Mouse (Mus musculus) hindbrain, embryonic 13.5 days (tissue): ENCODE measurements around the gene Gm20388. TPM values are rescaled to one million over a fixed set of nuclear protein-coding genes. Genes with fewer than 3 reads are reported as not detected.

ENCODE experiments used
- ATAC-seq: fragments of 200-750 bp; cut with Nextera tagmentation; 2 replicates; pipeline ENCODE4 v1.8.0; 2017; ENCODE audit warnings: moderate TSS enrichment; ENCODE audit not compliant: low FRiP score
- H3K27ac ChIP-seq: fragments of 300-500 bp; sonication (generic); 2 replicates; pipeline ENCODE4 v1.5.1; 2015; ENCODE audit warnings: inconsistent platforms, mild to moderate bottlenecking, moderate library complexity
- H3K27me3 ChIP-seq: fragments of 300-500 bp; sonication (generic); 2 replicates; pipeline ENCODE4 v1.6.1; 2015; ENCODE audit warnings: mild to moderate bottlenecking, inconsistent platforms
- H3K36me3 ChIP-seq: fragments of 300-500 bp; sonication (generic); 2 replicates; pipeline ENCODE4 v1.6.1; 2015; ENCODE audit warnings: mild to moderate bottlenecking, inconsistent platforms
- H3K4me1 ChIP-seq: fragments of 300-500 bp; sonication (generic); replicated peaks from 2 replicates; pipeline ENCODE4 v1.6.1; 2015; ENCODE audit warnings: inconsistent platforms
- H3K4me2 ChIP-seq: fragments of 300-500 bp; sonication (generic); 2 replicates; pipeline ENCODE4 v1.6.1; 2015; ENCODE audit warnings: inconsistent platforms, mild to moderate bottlenecking, moderate library complexity
- H3K4me3 ChIP-seq: fragments of 300-500 bp; sonication (generic); 2 replicates; pipeline ENCODE4 v1.5.1; 2015; ENCODE audit warnings: mild to moderate bottlenecking, inconsistent platforms
- H3K9ac ChIP-seq: fragments of 300-500 bp; sonication (generic); 2 replicates; pipeline ENCODE4 v1.6.1; 2015; ENCODE audit warnings: mild to moderate bottlenecking, inconsistent platforms
- H3K9me3 ChIP-seq: fragments of 300-500 bp; sonication (generic); 2 replicates; pipeline ENCODE4 v1.6.1; 2016; ENCODE audit warnings: inconsistent platforms
- WGBS: fragments of 180-500 bp; shearing (Covaris S2); methylation state at CpG from one replicate; pipeline ENCODE4 v1.1.7; 2015; 5-methylcytosine and 5-hydroxymethylcytosine counted together
- polyA plus RNA-seq: library from polyadenylated mRNA; unstranded; fragments of >200 nt; fragmentation: Nextera tagmentation; extraction: Ambion mirVana; gene quantifications from 2 replicates; pipeline ENCODE4 v1.2.1, GENCODE M21; 2015

Gene Gm20388
- polyA plus RNA-seq, 1 experiment from 2014 or later: 1.9 TPM

- Histone ChIP-seq H3K4me3 (no peak overlapping the region), H3K4me2 (peak overlapping the region; percentile 58), H3K9me3 (no peaks in the 10 kb centered on the region), H3K36me3 (peaks cover 10% of the 10 kb centered on the region; the same call in 1 of the 2 replicates), H3K4me1 (peaks cover 100% of the 10 kb centered on the region), H3K27me3 (no peaks in the 10 kb centered on the region), H3K9ac (peak overlapping the region; percentile 68), H3K27ac (peak overlapping the region; percentile 95)
- no peak for ATAC-seq
- 15% methylated on average over 12 of the region's 12 CpGs for WGBS
Measured at GRCm38 (mm10) chr8:120550430-120550829, 639.8 kb downstream of the Gm20388 start.

- H3K4me3 ChIP-seq: no peak overlapping the region
- H3K9me3 ChIP-seq: no peaks in the 10 kb centered on the region
- ATAC-seq: no peak
- H3K27me3 ChIP-seq: no peaks in the 10 kb centered on the region
- H3K36me3 ChIP-seq: peaks cover 10% of the 10 kb centered on the region; the same call in 1 of the 2 replicates
- H3K4me1 ChIP-seq: peaks cover 100% of the 10 kb centered on the region
- H3K9ac ChIP-seq: peak overlapping the region; percentile 68
- WGBS: 64% methylated on average over 11 of the region's 11 CpGs
- peak overlapping the region; percentile 95 for H3K27ac ChIP-seq
- peak overlapping the region; percentile 58 for H3K4me2 ChIP-seq
Measured at GRCm38 (mm10) chr8:120550937-120551676, 640.5 kb downstream of the Gm20388 start.

- Histone ChIP-seq H3K27me3 (no peaks in the 10 kb centered on the region), H3K4me2 (no peak overlapping the region), H3K27ac (peak overlapping the region; percentile 95), H3K4me1 (peaks cover 100% of the 10 kb centered on the region), H3K36me3 (peaks cover 10% of the 10 kb centered on the region; the same call in 1 of the 2 replicates), H3K4me3 (no peak overlapping the region), H3K9me3 (no peaks in the 10 kb centered on the region), H3K9ac (no peak overlapping the region; the same call in 1 of the 2 replicates)
- ATAC-seq: no peak
- 89% methylated on average over 3 of the region's 3 CpGs for WGBS
Measured at GRCm38 (mm10) chr8:120551677-120551980, 641.0 kb downstream of the Gm20388 start.

DNA sequence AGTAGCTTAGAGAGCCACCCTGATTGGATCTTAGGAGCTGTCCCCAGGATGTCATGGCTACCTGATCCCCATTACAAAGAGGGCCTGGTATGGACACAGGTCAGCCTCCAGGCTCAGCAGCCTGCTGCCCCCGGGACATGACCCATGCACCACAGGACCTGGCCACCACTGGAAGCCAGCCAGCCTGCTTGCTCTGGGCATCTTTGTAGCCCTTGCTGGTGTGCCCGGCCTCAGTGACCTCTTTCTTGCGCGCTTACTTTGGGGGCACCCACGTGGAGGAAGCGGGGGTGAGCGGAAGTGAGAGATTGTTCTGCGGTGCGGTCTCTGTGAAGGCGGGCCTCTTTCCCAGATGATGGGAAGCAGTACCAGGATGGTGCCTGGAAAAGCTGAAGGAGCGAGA, 641.9 kb downstream of the Gm20388 start:
- H3K4me2 ChIP-seq: no peak overlapping the region

GRCm38 (mm10) chr8:120553441-120554123, 642.9 kb downstream of the Gm20388 start:
- H3K9ac ChIP-seq: no peak overlapping the region
- peak overlapping the region; percentile 8; the same call in 1 of the 2 replicates for H3K27ac ChIP-seq
- H3K4me1 ChIP-seq: peaks cover 100% of the 10 kb centered on the region
- no peak for ATAC-seq
- H3K4me3 ChIP-seq: no peak overlapping the region
- peaks cover 10% of the 10 kb centered on the region; the same call in 1 of the 2 replicates for H3K36me3 ChIP-seq
- H3K27me3 ChIP-seq: no peaks in the 10 kb centered on the region
- WGBS: 84% methylated on average over 22 of the region's 24 CpGs
- no peak overlapping the region for H3K4me2 ChIP-seq
- H3K9me3 ChIP-seq: no peaks in the 10 kb centered on the region

More for the DNA sequence above, 641.9 kb downstream of the Gm20388 start:
- no peak overlapping the region; the same call in none of the 2 replicates for H3K27ac ChIP-seq
- no peaks in the 10 kb centered on the region for H3K27me3 ChIP-seq
- ATAC-seq: no peak
- peaks cover 100% of the 10 kb centered on the region for H3K4me1 ChIP-seq
- H3K9me3 ChIP-seq: no peaks in the 10 kb centered on the region
- peaks cover 10% of the 10 kb centered on the region; the same call in 1 of the 2 replicates for H3K36me3 ChIP-seq
- WGBS: 88% methylated on average over 11 of the region's 11 CpGs
- no peak overlapping the region for H3K4me3 ChIP-seq
- no peak overlapping the region for H3K9ac ChIP-seq

DNA sequence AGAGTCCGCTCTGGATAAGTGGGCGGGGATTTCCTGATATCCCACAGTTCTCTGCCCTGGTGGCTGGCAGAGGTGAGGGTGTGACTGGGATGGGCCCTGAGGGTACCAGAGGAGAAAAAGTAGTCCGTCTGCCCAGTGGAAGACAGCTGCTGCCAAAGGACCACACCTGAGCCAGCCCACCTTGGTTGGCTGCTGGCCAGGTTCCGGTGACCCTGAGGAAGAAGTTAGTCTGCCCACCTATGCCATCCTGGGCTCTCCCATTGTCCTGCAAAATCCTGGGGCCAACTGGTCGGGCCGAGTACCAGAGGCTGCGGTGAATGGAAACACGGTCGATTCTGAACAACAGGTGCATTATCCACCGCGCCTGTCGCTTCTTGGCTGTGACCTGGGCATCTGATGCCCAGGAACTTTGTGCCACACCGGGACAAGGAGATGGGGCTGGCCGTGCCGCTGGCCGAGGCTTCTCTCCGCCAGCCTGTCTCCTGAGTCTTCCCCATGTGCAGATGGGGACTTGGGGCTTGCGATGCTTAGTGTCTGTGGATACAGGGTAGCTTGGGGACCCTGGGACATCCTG, 643.9 kb downstream of the Gm20388 start:
- Histone ChIP-seq H3K9ac (no peak overlapping the region), H3K4me2 (no peak overlapping the region), H3K4me3 (no peak overlapping the region), H3K4me1 (peaks cover 100% of the 10 kb centered on the region), H3K27ac (no peak overlapping the region), H3K36me3 (peaks cover 10% of the 10 kb centered on the region; the same call in 1 of the 2 replicates), H3K27me3 (no peaks in the 10 kb centered on the region), H3K9me3 (no peaks in the 10 kb centered on the region)
- no peak for ATAC-seq
- 89% methylated on average over 18 of the region's 18 CpGs for WGBS

- H3K9ac ChIP-seq: peak overlapping the region; percentile 39
- H3K27me3 ChIP-seq: no peaks in the 10 kb centered on the region
- H3K4me2 ChIP-seq: peak overlapping the region; percentile 19; the same call in 1 of the 2 replicates
- peaks cover 100% of the 10 kb centered on the region for H3K4me1 ChIP-seq
- no peak for ATAC-seq
- 35% methylated on average over 20 of the region's 20 CpGs for WGBS
- no peaks in the 10 kb centered on the region for H3K9me3 ChIP-seq
- no peak overlapping the region for H3K4me3 ChIP-seq
- peaks cover 10% of the 10 kb centered on the region; the same call in 1 of the 2 replicates for H3K36me3 ChIP-seq
- peak overlapping the region; percentile 83 for H3K27ac ChIP-seq
Measured at GRCm38 (mm10) chr8:120556198-120556892, 645.7 kb downstream of the Gm20388 start.

DNA sequence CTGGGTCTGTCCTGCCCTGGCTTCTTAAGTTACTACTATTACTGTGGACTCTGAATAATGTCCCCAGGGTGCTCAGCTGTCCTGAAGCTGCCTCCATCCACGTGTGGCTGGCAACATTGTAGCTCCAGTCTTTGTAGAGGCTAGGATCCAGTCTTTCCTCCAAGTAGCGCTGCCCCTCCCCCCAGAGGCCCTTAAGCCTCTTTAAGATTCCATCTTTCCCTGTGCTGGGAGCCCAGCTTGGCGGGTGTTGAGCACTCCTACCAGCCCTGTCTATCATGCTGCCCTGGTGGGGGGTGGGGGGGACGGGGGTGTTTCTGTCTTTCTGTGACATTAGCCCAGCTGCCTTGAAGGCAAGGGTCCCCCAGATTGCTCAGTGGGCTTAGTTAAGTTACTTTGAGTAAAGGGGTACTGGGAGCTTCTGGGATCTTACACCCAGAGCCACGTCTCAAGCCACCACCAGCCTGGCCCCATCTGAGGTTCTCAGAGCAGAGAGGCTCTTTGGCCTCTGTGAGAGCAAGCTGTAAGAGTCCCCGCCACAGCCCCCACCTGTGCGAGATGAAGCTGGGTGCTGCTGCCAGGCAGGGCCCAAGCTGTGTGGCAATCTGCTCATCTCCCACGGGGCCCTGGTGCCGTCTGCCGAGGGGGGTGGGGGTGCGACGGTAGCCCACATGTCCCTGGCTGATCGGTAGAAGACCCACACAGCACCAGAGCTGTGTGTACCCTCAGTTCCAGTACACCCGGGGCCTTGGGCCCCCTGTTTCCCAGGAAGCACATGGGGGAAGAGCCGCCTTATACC, 646.7 kb downstream of the Gm20388 start:
- peak overlapping the region; percentile 83 for H3K27ac ChIP-seq
- H3K4me1 ChIP-seq: peaks cover 100% of the 10 kb centered on the region
- no peak overlapping the region for H3K4me3 ChIP-seq
- no peaks in the 10 kb centered on the region for H3K27me3 ChIP-seq
- peak overlapping the region; percentile 40; the same call in 1 of the 2 replicates for H3K9ac ChIP-seq
- H3K4me2 ChIP-seq: 0 out of 2 replicates have a peak overlapping the region, but pooled peaks have one; percentile 10
- 50% methylated on average over 15 of the region's 15 CpGs for WGBS
- ATAC-seq: no peak
- peaks cover 10% of the 10 kb centered on the region; the same call in 1 of the 2 replicates for H3K36me3 ChIP-seq
- no peaks in the 10 kb centered on the region for H3K9me3 ChIP-seq

- 50% methylated on average over 2 of the region's 4 CpGs for WGBS
- H3K27ac ChIP-seq: 0 out of 2 replicates have a peak overlapping the region, but pooled peaks have one; percentile 83
Measured at GRCm38 (mm10) chr8:120558162-120558561, 647.5 kb downstream of the Gm20388 start.

DNA sequence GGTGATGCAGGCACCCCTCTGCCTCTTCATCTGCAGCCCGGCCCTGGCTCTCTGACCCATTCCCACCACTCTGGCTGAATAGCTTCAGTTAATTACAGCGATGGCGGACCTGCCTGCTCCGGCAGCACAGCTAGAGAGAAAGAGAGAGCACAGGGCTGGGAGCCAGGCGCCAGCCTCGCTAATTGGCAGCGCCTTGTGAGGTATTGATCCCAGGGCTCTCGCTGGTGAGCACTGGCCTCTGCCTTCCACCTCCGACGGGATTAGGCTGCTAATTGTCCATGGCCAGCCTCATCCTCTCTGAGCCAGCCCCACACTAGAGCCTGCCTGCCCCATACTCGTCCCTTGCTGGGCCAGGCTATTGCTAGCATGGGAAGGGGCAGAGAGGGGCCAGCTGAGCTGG, 649.0 kb downstream of the Gm20388 start:
- no peaks in the 10 kb centered on the region for H3K9me3 ChIP-seq
- H3K27me3 ChIP-seq: no peaks in the 10 kb centered on the region
- WGBS: 7% methylated on average over 11 of the region's 11 CpGs
- H3K4me3 ChIP-seq: no peak overlapping the region
- no peaks in the 10 kb centered on the region; the same call in 1 of the 2 replicates for H3K36me3 ChIP-seq
- peak overlapping the region; percentile 27 for H3K4me2 ChIP-seq
- peaks cover 100% of the 10 kb centered on the region for H3K4me1 ChIP-seq
- ATAC-seq: no peak
- peak overlapping the region; percentile 86 for H3K27ac ChIP-seq
- H3K9ac ChIP-seq: peak overlapping the region; percentile 53; the same call in 1 of the 2 replicates

More at GRCm38 (mm10) chr8:120558162-120558561, 647.5 kb downstream of the Gm20388 start:
- Histone ChIP-seq H3K36me3 (peaks cover 10% of the 10 kb centered on the region; the same call in 1 of the 2 replicates), H3K4me2 (no peak overlapping the region), H3K9me3 (no peaks in the 10 kb centered on the region), H3K4me1 (peaks cover 100% of the 10 kb centered on the region), H3K9ac (peak overlapping the region; percentile 29; the same call in 1 of the 2 replicates), H3K4me3 (no peak overlapping the region), H3K27me3 (no peaks in the 10 kb centered on the region)
- no peak for ATAC-seq

DNA sequence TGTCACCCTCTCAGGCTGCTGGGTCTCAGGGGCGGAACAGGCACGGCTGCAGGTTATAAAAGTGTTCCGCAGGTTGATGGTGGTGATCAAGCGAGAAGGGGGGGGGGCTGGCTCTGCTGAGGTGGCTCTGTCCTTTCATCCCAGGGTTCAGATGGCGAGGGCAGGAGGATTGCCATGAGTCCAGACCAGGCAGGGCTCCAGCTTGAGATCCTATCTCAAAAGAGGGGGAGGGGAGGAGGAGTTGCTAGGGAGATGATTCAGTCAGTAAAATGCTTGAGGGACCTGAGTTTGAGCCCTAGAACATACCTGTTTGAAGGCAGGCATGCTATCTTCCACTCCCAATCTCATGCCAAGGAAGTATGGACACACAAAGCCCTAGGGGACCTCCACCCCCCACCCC, 649.9 kb downstream of the Gm20388 start:
- Histone ChIP-seq H3K36me3 (no peaks in the 10 kb centered on the region; the same call in 1 of the 2 replicates), H3K27me3 (no peaks in the 10 kb centered on the region), H3K9ac (peak overlapping the region; percentile 53; the same call in 1 of the 2 replicates), H3K4me3 (no peak overlapping the region), H3K27ac (peak overlapping the region; percentile 86; the same call in 1 of the 2 replicates), H3K4me2 (no peak overlapping the region), H3K4me1 (peaks cover 100% of the 10 kb centered on the region), H3K9me3 (no peaks in the 10 kb centered on the region)
- ATAC-seq: no peak
- 86% methylated on average over 5 of the region's 5 CpGs for WGBS
